Mouse (Mus musculus): ENCODE results near the gene Olfr1160. TPM values are rescaled to one million over a fixed set of nuclear protein-coding genes. Genes with fewer than 3 reads are reported as not detected.
"Not testable (repeated sequence)": the region's sequence is repeated elsewhere in the genome, so short reads cannot be mapped to it uniquely, and the experiment has no call there.

The Olfr1160 gene
- not detected in 2 replicates for polyA plus RNA-seq (2015; fragmentation: Nextera tagmentation; extraction: Ambion mirVana)

DNA sequence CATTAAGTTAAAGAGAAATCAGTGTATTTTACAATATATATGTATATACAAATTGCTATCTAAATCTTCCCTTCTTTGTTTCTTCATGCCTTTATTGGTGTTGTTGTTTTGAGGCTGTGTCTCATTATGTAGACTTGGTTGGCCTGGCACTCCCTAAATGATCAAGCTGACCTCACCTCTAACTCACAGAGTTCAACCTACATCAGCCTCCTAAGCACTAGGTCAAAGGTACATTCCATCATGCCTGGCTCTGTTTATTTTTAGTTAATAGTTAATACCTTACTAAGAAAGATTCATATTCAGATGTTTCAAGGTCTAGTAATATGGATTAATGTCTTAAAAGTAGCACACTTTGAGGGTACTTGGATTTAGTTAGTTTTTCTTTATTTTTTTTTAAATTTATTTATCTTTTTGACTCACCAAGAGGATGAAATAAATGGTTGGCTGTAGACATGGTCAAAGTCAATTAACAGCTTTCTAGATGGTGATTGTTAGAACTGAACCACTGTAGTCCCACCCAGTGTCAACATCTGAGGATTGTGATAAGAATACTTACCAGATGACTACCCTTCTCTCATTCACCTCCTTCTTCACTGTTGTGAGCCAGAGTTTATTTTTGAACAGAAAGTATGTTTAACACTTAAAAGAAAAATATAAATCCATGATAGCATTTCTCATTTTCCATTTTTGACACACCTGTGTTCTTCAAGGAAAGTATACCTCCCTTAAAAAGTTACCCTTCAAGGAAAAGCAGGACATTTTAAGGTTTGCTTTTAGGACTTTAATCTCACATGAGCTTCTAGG is at the start of gene Olfr1160:
TSS of gene Olfr1160 (minus strand) at position 754 of the 804 bp plus-strand sequence.
- Histone ChIP-seq H3K4me3 (no peak within 1 kb of the TSS), H3K27me3 (no peaks in the 10 kb centered on the region), H3K27ac (replicated peaks) (no peak within 1 kb of the TSS), H3K9me3 (no peaks in the 10 kb centered on the region), H3K9ac (replicated peaks) (no peak within 1 kb of the TSS), H3K36me3 (no peaks in the 10 kb centered on the region), H3K4me2 (replicated peaks) (no peak within 1 kb of the TSS), H3K4me1 (no peaks in the 10 kb centered on the region)
- no peak for ATAC-seq (replicated peaks)

GRCm38 (mm10) chr2:88051029-88051428 is 43.0 kb upstream of the Olfr1160 start, which contains the start of gene Olfr1162:
TSS of gene Olfr1162 (minus strand) at chr2:88051129.
- H3K4me3 ChIP-seq, result no peak within 1 kb of the TSS
- no peak within 1 kb of the TSS for H3K4me2 ChIP-seq (replicated peaks)
- 80% methylated on average over 1 of the region's 1 CpGs for WGBS
- no peaks in the 10 kb centered on the region for H3K4me1 ChIP-seq
- no peak for ATAC-seq (replicated peaks)
- H3K9ac ChIP-seq (replicated peaks), result no peak within 1 kb of the TSS
- H3K9me3 ChIP-seq, result no peaks in the 10 kb centered on the region
- H3K27ac ChIP-seq (replicated peaks), result no peak within 1 kb of the TSS
- H3K36me3 ChIP-seq, result no peaks in the 10 kb centered on the region
- no peaks in the 10 kb centered on the region for H3K27me3 ChIP-seq

- no peaks in the 10 kb centered on the region for H3K9me3 ChIP-seq
- no peaks in the 10 kb centered on the region for H3K27me3 ChIP-seq
- no peak within 1 kb of the TSS for H3K9ac ChIP-seq (replicated peaks)
- no peak for ATAC-seq (replicated peaks)
- no peaks in the 10 kb centered on the region for H3K4me1 ChIP-seq
- H3K4me3 ChIP-seq, result no peak within 1 kb of the TSS
- H3K27ac ChIP-seq (replicated peaks), result no peak within 1 kb of the TSS
- no peak within 1 kb of the TSS for H3K4me2 ChIP-seq (replicated peaks)
- H3K36me3 ChIP-seq, result no peaks in the 10 kb centered on the region
These were observed 29.5 kb upstream of the Olfr1160 start, which contains the start of gene Olfr73 for GRCm38 (mm10) chr2:88037599-88037998. TSS of gene Olfr73 (minus strand) at chr2:88037699.

GRCm38 (mm10) chr2:88022474-88022873 is 14.4 kb upstream of the Olfr1160 start, which contains the start of gene Olfr1161:
TSS of gene Olfr1161 (plus strand) at chr2:88022774.
- 84% methylated on average over 1 of the region's 1 CpGs for WGBS
- not testable (repeated sequence) for H3K9me3 ChIP-seq; H3K4me3 ChIP-seq; H3K27me3 ChIP-seq; H3K27ac ChIP-seq (replicated peaks); H3K4me2 ChIP-seq (replicated peaks); H3K36me3 ChIP-seq; H3K4me1 ChIP-seq; ATAC-seq (replicated peaks); H3K9ac ChIP-seq (replicated peaks)

- ATAC-seq (replicated peaks), result no peak
- no peak within 1 kb of the TSS for H3K27ac ChIP-seq (replicated peaks)
These were observed 18.3 kb downstream of the Olfr1160 start, which contains the start of gene Olfr1158 for GRCm38 (mm10) chr2:87989813-87990212. TSS of gene Olfr1158 (plus strand) at chr2:87990113.

GRCm38 (mm10) chr2:87974563-87974962 is 33.5 kb downstream of the Olfr1160 start, which contains the start of gene Olfr74:
TSS of gene Olfr74 (minus strand) at chr2:87974663.
- Histone ChIP-seq H3K27ac (replicated peaks) (no peak within 1 kb of the TSS), H3K36me3 (no peaks in the 10 kb centered on the region), H3K9me3 (no peaks in the 10 kb centered on the region), H3K27me3 (no peaks in the 10 kb centered on the region), H3K9ac (replicated peaks) (no peak within 1 kb of the TSS), H3K4me3 (no peak within 1 kb of the TSS), H3K4me1 (no peaks in the 10 kb centered on the region), H3K4me2 (replicated peaks) (no peak within 1 kb of the TSS)
- no peak for ATAC-seq (replicated peaks)
- 78% methylated on average over 3 of the region's 3 CpGs for WGBS

More at GRCm38 (mm10) chr2:87989813-87990212, 18.3 kb downstream of the Olfr1160 start, which contains the start of gene Olfr1158:
- Histone ChIP-seq H3K4me1 (no peaks in the 10 kb centered on the region), H3K36me3 (no peaks in the 10 kb centered on the region), H3K4me3 (no peak within 1 kb of the TSS), H3K9ac (replicated peaks) (no peak within 1 kb of the TSS), H3K9me3 (no peaks in the 10 kb centered on the region), H3K27me3 (no peaks in the 10 kb centered on the region), H3K4me2 (replicated peaks) (no peak within 1 kb of the TSS)

DNA sequence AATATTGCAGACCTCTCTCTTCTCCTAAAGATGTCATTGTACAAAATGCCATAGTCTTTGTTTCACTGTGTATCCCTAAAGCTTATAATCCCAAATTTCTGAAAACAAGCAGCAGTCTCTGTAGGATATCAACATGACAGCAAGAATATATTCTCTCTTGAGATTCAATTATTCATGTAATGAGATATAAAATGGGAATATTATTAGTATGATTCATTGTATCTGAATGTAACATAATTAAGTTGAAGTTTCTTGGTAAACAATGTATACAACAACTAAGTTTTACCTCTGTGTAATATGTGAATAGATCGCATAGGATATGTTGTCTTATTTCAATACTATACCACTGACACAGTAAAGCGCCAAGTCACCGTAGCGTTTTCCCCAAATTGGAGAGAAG is 39.9 kb downstream of the Olfr1160 start, which contains the start of gene Olfr1157:
TSS of gene Olfr1157 (minus strand) at position 101 of the 400 bp plus-strand sequence.
- Histone ChIP-seq H3K27ac (replicated peaks) (no peak within 1 kb of the TSS), H3K4me2 (replicated peaks) (no peak within 1 kb of the TSS), H3K27me3 (no peaks in the 10 kb centered on the region), H3K9me3 (no peaks in the 10 kb centered on the region), H3K36me3 (no peaks in the 10 kb centered on the region), H3K4me3 (no peak within 1 kb of the TSS), H3K4me1 (no peaks in the 10 kb centered on the region), H3K9ac (replicated peaks) (no peak within 1 kb of the TSS)
- ATAC-seq (replicated peaks), result no peak
- 98% methylated on average over 4 of the region's 4 CpGs for WGBS

DNA sequence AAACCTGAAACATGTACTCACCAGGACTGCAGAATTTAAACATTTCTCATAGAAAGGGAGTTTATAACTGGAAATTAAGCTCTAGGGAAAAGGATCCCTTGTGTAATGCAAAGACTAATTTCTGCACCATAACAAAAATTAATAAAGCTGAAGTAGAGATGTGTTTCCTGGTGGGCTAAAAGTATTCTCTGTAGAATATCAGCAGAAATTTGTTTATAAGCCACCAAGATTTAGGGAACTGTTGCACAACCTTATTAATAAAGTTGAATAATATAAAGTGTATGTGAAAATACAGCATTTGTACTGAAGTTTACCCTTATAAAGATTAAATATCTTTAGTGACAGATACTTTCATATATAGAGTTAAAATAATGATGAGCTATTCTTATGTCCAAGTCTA is 55.1 kb downstream of the Olfr1160 start, which contains the start of gene Olfr1156:
TSS of gene Olfr1156 (minus strand) at position 101 of the 400 bp plus-strand sequence.
- H3K9ac ChIP-seq (replicated peaks), result no peak within 1 kb of the TSS
- H3K36me3 ChIP-seq, result no peaks in the 10 kb centered on the region
- no peak for ATAC-seq (replicated peaks)
- H3K27ac ChIP-seq (replicated peaks), result no peak within 1 kb of the TSS
- no peaks in the 10 kb centered on the region for H3K4me1 ChIP-seq
- no peak within 1 kb of the TSS for H3K4me2 ChIP-seq (replicated peaks)
- no peaks in the 10 kb centered on the region for H3K9me3 ChIP-seq
- no peak within 1 kb of the TSS for H3K4me3 ChIP-seq
- H3K27me3 ChIP-seq, result no peaks in the 10 kb centered on the region

Other genes starting within 250 kb of the Olfr1160 start
- gene Olfr152, start 228.8 kb downstream of the Olfr1160 start, polyA plus RNA-seq (2015; fragmentation: Nextera tagmentation; extraction: Ambion mirVana), result not detected in 2 replicates
- not detected in 2 replicates for gene Olfr1143, start 207.7 kb downstream of the Olfr1160 start, polyA plus RNA-seq (2015; fragmentation: Nextera tagmentation; extraction: Ambion mirVana)
- not detected in 2 replicates for gene Olfr1145, start 198.4 kb downstream of the Olfr1160 start, polyA plus RNA-seq (2015; fragmentation: Nextera tagmentation; extraction: Ambion mirVana)
- gene Olfr1148, start 177.7 kb downstream of the Olfr1160 start, polyA plus RNA-seq (2015; fragmentation: Nextera tagmentation; extraction: Ambion mirVana), result not detected in 2 replicates
- gene Olfr1150-ps1, start 164.3 kb downstream of the Olfr1160 start, polyA plus RNA-seq (2015; fragmentation: Nextera tagmentation; extraction: Ambion mirVana), result not detected in 2 replicates
- gene Olfr1151, start 152.4 kb downstream of the Olfr1160 start, polyA plus RNA-seq (2015; fragmentation: Nextera tagmentation; extraction: Ambion mirVana), result not detected in 2 replicates
- gene Olfr1152, start 141.8 kb downstream of the Olfr1160 start, polyA plus RNA-seq (2015; fragmentation: Nextera tagmentation; extraction: Ambion mirVana), result not detected in 2 replicates
- not detected in 2 replicates for gene Olfr1153, start 113.3 kb downstream of the Olfr1160 start, polyA plus RNA-seq (2015; fragmentation: Nextera tagmentation; extraction: Ambion mirVana)
- gene Olfr1154, start 103.1 kb downstream of the Olfr1160 start, polyA plus RNA-seq (2015; fragmentation: Nextera tagmentation; extraction: Ambion mirVana), result not detected in 2 replicates
- not detected in 2 replicates for gene Olfr1155, start 63.1 kb downstream of the Olfr1160 start, polyA plus RNA-seq (2015; fragmentation: Nextera tagmentation; extraction: Ambion mirVana)
- not detected in 2 replicates for gene Olfr1156, start 55.2 kb downstream of the Olfr1160 start, polyA plus RNA-seq (2015; fragmentation: Nextera tagmentation; extraction: Ambion mirVana)
- gene Olfr1157, start 40.0 kb downstream of the Olfr1160 start, polyA plus RNA-seq (2015; fragmentation: Nextera tagmentation; extraction: Ambion mirVana), result not detected in 2 replicates
- not detected in 2 replicates for gene Olfr74, start 33.6 kb downstream of the Olfr1160 start, polyA plus RNA-seq (2015; fragmentation: Nextera tagmentation; extraction: Ambion mirVana)
- not detected in 2 replicates for gene Olfr1158, start 18.2 kb downstream of the Olfr1160 start, polyA plus RNA-seq (2015; fragmentation: Nextera tagmentation; extraction: Ambion mirVana)
- gene Olfr1161, start 14.5 kb upstream of the Olfr1160 start, polyA plus RNA-seq (2015; fragmentation: Nextera tagmentation; extraction: Ambion mirVana), result not detected in 2 replicates
- gene Olfr73, start 29.4 kb upstream of the Olfr1160 start, polyA plus RNA-seq (2015; fragmentation: Nextera tagmentation; extraction: Ambion mirVana), result not detected in 2 replicates
- gene Olfr1162, start 42.9 kb upstream of the Olfr1160 start, polyA plus RNA-seq (2015; fragmentation: Nextera tagmentation; extraction: Ambion mirVana), result not detected in 2 replicates
- gene Olfr1163, start 63.6 kb upstream of the Olfr1160 start, polyA plus RNA-seq (2015; fragmentation: Nextera tagmentation; extraction: Ambion mirVana), result not detected in 2 replicates
- not detected in 2 replicates for gene Olfr1164, start 85.7 kb upstream of the Olfr1160 start, polyA plus RNA-seq (2015; fragmentation: Nextera tagmentation; extraction: Ambion mirVana)
- not detected in 2 replicates for gene Olfr1166, start 120.0 kb upstream of the Olfr1160 start, polyA plus RNA-seq (2015; fragmentation: Nextera tagmentation; extraction: Ambion mirVana)
- gene Olfr1167, start 146.9 kb upstream of the Olfr1160 start, polyA plus RNA-seq (2015; fragmentation: Nextera tagmentation; extraction: Ambion mirVana), result not detected in 2 replicates
- not detected in 2 replicates for gene Olfr1168, start 173.6 kb upstream of the Olfr1160 start, polyA plus RNA-seq (2015; fragmentation: Nextera tagmentation; extraction: Ambion mirVana)
- not detected in 2 replicates for gene Olfr1170, start 220.1 kb upstream of the Olfr1160 start, polyA plus RNA-seq (2015; fragmentation: Nextera tagmentation; extraction: Ambion mirVana)

All from forebrain, embryonic 15.5 days (tissue).